Mouse (Mus musculus): Measurements from ENCODE around the gene Tm9sf3.
A peak's percentile ranks its signal among the peaks of the same experiment; 100 is the strongest.

Gene Tm9sf3

DNA sequence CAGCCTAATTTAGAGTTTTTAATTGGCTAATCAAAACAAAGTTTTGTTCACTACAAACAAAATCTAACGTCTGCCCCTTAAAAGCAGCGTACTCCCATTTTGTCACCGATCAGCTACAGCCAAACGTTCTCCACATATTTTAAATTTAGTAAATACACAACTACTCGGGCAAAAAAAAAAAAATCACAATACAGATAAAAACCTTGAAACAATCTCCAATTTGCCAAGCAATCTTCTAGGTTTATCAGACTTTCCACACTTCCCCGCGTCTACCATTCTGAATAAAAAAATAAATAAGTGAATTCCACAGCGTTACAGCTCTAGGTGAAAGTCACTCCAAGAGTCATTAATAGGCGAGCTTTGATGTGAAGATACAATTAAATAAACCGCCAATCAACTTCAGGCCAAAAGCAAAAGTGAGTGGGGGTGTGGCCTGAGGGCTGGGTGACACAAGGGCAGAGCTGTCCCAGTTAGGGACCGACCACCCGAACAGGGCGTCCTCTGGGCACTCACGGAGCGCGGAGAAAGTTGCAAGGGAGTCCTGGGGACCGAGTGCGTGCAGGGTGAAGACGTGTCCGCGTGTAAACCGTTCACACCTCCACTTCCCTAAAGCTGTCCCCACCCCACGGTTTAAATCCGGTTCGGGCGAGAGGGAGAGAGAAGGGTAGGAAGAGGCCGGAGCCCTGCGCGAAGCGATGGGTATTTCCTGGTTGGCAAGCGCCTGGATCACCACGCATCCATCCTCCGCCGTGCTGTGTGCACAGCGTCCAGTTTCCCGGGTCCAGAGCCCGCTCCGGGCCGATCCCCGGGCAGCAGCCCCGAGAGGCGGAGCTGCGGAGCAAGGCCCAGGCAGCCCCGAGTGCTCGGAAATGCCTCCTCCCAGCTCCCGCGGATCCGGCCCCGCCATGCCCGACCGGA is 826 bp downstream of the Tm9sf3 start:
- peak; percentile 57 to 65 for DNase-seq

GRCm38 (mm10) chr19:41260736-41261135 is 3.1 kb downstream of the Tm9sf3 start:
- DNase-seq = peak; percentile 54 to 66

GRCm38 (mm10) chr19:41259256-41259655 is 4.5 kb downstream of the Tm9sf3 start:
- no peak for DNase-seq

- DNase-seq = peak in 1 of 2 experiments; percentile 59
Observed at GRCm38 (mm10) chr19:41258707-41259106, 5.1 kb downstream of the Tm9sf3 start.

- no peak for DNase-seq
Observed at GRCm38 (mm10) chr19:41254584-41254983, 9.2 kb downstream of the Tm9sf3 start.

GRCm38 (mm10) chr19:41248968-41249367 is 14.8 kb downstream of the Tm9sf3 start:
- DNase-seq = peak; percentile 18 to 25

DNA sequence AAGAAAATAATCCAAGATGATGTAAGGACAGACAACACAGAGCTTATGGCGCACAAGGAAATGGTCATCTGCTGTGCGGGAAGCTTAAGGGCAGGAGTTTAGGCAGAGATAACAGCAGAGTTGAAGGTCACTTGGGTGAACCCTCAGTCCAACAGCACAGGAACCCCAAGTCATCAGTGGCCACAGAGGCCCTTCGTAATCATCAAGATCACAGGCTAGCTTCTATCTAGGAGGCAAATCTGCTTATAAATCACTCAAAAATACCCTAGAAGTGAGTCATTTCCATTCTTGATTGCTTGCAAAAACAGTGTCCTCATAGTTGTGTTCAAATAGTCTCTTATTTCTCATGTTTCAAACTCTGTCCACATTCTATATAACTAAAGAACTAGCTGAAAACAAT is 15.5 kb downstream of the Tm9sf3 start:
- no peak for DNase-seq

DNA sequence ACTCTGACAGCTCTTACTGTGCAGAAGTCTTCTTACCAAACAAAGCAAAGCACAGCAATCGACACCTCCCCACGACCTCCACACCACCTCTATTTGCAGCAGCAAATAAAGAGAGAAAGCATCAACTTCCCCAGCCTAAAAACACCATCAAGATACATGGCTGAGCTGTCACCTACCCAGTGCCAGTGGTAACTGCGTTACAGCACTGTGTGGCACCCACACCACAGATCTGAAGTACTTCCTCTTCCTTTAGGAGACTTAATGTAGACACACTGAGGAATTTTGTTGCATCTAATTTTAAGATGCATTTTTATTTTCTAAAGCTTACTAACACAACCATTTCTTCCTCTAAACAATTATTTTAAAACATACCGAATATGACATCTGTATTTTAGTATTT is 17.5 kb downstream of the Tm9sf3 start:
- DNase-seq = no peak

DNA sequence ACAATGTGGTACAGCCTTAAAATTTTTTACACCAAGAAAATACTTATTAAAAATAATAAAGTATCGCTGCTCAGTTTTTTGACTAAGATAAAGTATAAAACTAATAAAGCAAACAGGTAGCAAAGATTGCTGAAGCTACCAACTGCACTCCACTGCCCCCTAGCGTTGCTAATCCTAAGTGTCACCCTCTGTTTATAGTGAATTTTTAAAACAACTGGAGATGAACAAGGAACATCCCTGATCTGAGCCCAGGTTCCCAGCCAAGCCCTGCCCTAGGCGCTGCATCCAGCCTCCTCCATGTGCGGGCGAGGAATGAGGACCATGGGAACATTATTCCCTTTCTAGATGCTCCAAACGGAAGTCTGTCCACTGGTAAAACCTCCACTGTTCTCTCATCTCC is 19.2 kb downstream of the Tm9sf3 start:
- DNase-seq = peak; percentile 23 to 58

DNA sequence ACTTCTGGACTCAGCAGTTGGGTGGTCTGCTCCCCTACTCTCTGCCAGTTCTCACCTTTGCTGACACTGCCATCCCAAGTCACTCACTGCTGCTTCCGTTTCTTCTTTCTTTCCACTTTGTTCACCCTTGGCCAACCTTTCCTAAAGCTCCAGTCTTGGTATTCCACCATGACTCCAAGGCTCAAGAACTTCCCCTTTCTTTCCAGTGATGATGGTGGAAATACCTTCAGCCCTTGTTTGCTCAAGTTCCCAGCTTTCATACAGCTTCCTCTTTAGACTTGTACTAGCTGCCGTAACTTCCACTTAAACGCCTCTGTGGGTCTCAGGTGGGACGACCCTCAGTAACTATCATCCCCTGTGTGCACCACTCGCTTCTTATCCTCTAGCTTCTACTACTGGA is 21.8 kb downstream of the Tm9sf3 start:
- DNase-seq = no peak

DNA sequence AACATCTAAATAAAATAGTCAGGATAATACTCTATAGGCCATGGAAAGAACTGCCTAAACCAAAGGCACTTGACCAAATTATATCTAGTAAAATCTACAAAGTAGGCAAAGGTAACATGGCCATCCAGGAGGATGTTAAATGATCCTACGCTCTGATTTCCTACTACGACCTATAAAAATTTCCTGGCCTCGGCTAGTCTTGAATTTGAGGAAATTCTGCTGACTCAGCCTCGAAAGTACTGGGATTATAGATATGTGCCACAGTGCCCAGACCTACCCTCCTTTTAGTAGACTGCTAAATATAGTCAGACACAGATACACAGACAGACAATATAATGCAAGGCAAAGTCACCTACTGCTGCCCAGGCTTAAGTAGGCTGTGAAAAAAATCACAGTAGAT is 30.1 kb downstream of the Tm9sf3 start:
- DNase-seq = no peak

DNA sequence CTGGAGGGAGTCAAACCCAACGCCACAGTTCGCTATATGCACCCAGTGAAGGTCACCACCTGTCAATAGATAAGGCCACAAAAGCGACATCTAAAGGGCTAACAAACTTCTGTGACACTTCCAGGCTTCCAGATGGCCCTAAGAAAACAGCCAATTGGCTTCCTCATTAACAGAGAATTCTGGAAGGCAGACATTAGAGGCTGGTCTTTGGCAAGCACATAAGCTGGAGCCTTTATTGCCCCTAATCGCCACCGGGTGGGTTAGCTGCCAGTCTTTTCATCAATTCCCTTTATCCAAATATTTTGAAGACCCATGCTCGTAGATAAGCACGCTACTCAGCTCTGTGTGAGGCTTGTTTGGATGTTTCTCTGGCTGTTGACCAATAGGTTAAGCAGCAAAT is 55.5 kb downstream of the Tm9sf3 start:
- no peak for DNase-seq

DNA sequence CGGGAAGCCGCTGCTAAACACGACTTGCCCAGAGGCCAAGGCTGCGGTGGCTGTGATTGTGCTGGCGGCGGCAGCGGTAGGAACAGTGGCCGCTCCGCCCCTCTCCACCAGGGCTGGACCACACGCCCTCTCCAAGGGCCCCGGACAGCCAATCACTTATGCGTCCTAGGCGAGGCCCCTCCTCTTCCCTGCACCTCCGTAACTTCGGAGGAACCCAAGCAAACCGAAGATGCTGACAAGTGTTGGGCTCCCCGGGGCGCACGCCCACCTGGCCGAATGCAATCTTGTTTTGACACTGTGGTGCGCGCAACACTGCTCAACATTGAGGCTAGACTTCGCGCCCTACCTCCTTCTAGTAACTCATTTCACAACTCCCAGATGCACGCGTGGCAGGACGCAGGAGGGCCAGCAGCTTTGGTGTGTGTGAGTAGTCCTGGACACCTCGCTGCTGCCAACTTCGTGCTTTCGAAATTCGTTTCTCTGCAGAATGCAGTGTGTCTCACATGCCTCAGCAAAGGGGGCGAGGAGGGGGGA is 56.9 kb downstream of the Tm9sf3 start, which contains the start of gene Tll2:
TSS of gene Tll2 (minus strand) at position 25 of the 534 bp plus-strand sequence.
- DNase-seq = peak; percentile 11 to 21

DNA sequence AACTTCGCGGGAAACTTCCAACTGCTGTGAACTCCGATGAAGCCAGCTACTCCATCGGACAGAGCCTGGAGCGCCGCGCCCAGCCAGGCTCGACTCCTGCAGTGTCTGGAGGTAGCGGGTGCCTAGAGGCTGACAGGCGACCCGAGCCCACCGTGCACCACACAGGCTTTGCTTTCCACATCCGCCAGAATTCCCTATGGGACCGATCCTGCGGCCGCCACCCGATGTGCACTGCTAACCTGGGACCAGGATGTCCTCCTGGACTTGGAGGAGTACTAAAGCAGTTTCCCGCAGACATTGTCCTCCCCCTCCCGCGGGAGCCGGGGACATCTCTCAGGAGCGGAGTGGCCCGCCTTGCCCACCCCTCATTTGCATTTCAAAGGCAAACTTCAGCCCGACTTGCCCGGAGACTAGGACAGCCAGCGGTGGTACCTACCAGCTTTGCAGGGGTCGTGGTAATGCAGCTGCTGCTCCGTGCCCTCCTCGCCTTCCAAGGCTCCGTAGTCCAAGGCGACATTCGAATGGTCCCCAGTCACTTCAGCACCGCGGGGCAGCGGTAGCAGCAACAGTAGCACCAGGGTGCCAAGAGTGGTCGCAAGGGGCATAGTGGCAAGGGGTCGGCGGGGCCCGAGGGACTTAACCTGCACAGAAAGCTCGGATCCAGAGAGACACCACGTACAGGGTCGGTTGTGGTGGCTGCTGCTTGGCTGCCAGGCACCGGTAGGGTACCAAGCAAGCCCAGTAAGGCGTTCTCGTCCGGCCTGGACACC is 57.6 kb downstream of the Tm9sf3 start:
- DNase-seq = no peak

- peak in 1 of 2 experiments; percentile 11 for DNase-seq
Observed at GRCm38 (mm10) chr19:41204159-41205081, 59.4 kb downstream of the Tm9sf3 start.

DNA sequence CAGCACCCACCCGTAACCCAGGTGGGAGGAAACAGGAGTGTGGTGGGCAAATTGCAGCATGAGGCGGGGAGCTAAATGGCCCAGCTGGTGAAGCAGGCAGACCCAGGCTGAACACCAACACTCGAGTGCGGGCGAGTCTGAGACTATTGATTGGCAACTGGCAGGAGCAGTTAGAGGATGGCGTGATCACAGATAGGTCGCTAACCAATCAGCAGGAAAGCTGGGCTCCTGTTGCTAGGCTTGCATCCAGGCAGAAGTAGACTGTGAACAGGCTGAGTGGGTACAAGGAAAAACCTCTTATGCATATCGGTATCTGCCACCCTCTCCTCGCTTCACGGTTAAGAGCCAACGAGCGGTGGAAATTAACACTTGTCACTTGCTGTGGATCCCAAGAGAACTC is 66.2 kb downstream of the Tm9sf3 start:
- no peak for DNase-seq

- no peak for DNase-seq
Observed at GRCm38 (mm10) chr19:41193379-41193778, 70.4 kb downstream of the Tm9sf3 start.

DNA sequence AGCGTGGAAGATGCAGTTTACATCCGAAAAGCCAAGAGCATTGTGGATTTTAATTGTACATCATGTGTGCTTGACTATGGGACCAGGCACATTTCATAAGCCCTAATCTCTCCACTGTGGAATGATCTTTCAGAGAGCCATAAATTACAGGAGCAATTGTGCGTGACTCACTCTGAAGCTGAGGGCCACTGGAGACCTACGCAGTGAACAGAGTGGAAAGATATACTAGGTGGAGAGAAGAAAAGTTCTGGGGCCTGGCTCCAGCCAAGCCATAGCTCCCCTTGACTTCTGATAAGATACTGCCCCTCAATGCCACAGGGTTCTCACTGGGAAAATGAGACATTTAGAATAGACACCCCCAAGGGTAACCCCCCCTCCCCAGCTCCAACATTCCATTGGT is 70.8 kb downstream of the Tm9sf3 start:
- no peak for DNase-seq

DNA sequence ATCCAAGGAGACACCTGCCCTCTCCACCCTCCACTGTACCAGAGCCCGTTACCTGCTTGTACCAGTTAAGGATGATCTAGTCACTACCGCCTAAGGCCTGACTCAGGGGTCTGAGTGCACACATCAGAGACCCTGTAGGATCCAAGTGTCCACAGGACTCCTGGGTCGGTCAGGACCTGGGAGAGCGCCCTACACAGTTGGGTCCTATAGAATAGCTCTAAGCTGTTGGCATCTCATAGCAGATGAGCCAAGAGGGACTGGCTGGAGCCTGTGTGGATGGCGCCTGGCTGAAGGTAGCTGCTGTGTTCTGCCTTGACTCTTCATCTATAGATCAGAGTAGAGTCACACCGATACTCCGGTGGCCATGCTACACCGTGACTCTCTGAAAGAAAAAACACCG is 72.1 kb downstream of the Tm9sf3 start:
- DNase-seq = no peak

DNA sequence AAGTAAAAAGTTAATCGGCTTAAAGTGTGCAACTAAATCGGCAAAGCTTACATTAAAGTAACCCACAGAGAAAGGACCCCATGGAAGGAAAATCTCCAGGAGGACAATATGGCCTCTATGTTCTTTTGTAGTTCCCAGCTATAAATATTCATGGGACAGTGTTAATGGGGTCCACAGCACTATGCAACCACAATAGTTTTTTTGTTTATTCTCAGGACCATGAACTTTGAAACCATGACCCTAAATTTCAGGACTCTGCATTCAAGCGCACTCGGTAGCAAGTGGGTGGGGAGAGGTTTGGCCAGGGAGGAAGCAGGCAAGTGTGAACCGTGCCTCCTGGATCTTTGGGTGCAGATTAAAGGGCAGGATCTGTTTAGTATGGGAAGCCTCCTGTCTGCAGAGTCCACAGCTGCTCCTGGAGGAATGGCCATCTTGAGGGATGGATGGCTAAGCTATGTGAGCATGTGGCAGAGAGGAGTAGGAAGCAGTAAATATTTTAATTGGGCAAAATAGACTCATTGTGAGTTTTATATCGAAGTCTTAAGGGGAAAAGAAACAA is 72.8 kb downstream of the Tm9sf3 start:
- DNase-seq = no peak

- DNase-seq = no peak
Observed at GRCm38 (mm10) chr19:41177331-41177730, 86.5 kb downstream of the Tm9sf3 start.

DNA sequence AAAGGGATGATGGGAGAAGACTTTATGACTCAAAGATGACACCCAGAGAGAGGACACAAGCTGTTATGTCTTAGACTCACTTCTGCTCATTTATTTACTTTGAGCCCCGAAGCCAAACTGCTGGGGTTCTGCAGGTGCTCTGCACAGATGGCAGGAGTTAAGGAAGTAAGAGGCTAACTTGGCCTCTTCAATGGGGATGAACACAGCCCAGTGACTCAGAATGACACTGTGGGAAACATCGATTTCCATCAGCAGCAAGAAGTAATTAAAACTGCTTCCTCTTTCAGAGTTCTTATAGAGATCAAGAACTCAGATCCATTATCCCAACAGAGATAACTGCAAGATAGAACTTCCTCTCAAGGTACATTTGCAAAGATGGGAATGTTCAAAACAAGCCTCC is 86.9 kb downstream of the Tm9sf3 start:
- DNase-seq = no peak
